Mouse (Mus musculus): ENCODE measurements around the gene Tnni2. TPM values are rescaled to one million over a fixed set of nuclear protein-coding genes. Genes with fewer than 3 reads are reported as not detected.
A peak's percentile ranks its signal among the peaks of the same experiment; 100 is the strongest.

Tnni2 gene
- total RNA-seq, 1 experiment from 2014 or later, result 18.2 TPM

- ATAC-seq (ENCODE audit: extremely low read depth, insufficient number of reproducible peaks, low FRiP score, poor library complexity, severe bottlenecking), result no peak
Observed at GRCm38 (mm10) chr7:142421826-142422225, 19.8 kb upstream of the Tnni2 start.

- no peak for ATAC-seq (ENCODE audit: extremely low read depth, insufficient number of reproducible peaks, low FRiP score, poor library complexity, severe bottlenecking)
Observed at GRCm38 (mm10) chr7:142425641-142426213, 15.9 kb upstream of the Tnni2 start.

DNA sequence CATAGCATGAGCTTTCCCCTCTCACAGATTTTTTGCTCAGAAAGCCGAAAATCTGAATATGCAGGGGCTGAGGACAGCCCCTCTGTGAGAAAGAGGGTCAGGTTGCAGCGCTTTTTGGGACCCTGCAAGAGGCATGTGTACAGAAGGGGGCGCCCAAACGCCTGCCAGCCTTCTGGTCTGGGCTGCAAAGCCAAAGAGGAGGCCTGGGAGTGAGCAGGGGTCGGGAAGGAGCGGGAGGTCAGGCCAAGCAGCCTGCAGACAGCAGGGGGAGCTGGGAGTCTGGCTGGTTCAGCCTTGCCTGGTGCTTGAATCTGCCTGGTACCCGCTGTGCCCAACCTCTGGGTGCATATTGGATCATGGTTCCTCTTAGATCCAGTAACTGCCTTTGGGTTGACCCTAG lies 13.4 kb upstream of the Tnni2 start:
- ATAC-seq (ENCODE audit: extremely low read depth, insufficient number of reproducible peaks, low FRiP score, poor library complexity, severe bottlenecking), result no peak

DNA sequence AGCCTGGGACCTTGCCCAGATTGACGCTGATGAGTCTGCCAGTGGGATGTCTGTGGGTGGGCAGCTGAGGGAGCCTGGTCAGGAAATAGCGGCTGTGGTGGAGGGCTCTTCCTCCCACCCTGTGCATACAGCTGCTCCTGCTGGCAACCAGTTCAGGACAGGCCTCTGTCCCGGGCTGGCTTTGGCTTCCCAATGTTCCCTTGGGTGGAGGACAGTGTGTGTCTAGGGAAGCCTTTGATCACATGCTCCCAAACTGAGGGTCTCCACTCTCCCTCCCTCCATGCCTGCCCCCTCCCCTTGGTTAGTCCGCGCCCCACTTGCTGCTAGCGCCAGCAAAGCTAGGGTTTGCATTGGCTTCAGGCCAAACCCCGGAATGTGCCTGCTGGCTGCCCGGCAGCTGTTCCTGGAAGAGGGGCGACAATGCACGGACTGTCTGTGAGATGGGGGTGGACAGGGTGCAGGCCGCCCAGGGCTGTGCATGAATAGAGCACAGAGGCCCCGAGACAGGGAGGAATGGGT lies 11.4 kb upstream of the Tnni2 start:
- ATAC-seq (ENCODE audit: extremely low read depth, insufficient number of reproducible peaks, low FRiP score, poor library complexity, severe bottlenecking), result no peak

DNA sequence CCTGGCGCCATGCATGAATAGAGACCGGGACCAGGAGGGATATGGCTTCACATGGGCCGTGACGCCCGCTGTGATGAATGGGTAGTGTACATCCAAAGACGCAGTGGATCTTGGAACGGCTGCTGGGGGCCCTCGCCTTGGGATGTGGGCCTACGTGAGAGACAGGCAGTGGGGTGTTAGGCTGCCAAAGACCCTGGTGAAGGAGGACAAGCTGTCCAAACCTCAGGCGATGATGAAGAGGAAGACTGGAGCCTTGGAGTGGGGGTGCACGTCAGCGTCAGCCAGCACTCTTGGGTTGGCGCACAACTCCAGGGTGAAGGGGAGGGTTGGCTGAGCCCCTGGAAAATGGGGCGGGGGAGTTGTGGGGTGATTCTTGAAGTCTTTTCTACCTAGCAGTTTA lies 10.5 kb upstream of the Tnni2 start:
- no peak for ATAC-seq (ENCODE audit: extremely low read depth, insufficient number of reproducible peaks, low FRiP score, poor library complexity, severe bottlenecking)

GRCm38 (mm10) chr7:142433623-142434022 lies 8.0 kb upstream of the Tnni2 start:
- ATAC-seq (ENCODE audit: extremely low read depth, insufficient number of reproducible peaks, low FRiP score, poor library complexity, severe bottlenecking), result no peak

GRCm38 (mm10) chr7:142434137-142434865 lies 7.3 kb upstream of the Tnni2 start, which contains the start of gene Syt8:
Gene Syt8 (plus strand): TSS chr7:142434850.
- no peak for ATAC-seq (ENCODE audit: extremely low read depth, insufficient number of reproducible peaks, low FRiP score, poor library complexity, severe bottlenecking)

DNA sequence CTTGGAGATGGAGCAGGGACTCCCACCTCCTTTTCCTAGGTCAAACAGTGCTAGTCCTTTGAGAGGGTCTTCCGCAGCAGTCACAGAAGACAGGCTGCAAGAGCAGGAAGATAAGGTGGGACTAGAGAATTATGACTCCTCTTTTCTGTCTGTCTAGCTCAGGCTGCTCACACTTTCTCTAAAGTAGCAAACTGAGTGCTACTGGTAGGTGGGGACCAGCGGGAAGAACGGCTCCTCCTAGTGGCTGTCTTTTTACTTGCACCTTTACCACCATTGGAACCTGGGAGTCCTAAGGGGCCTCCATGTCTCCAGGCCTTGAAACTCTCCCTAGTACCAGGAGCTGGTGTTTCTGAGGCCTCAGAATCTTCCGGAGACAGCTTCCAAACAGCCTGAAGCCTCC lies 6.1 kb upstream of the Tnni2 start:
- ATAC-seq (ENCODE audit: extremely low read depth, insufficient number of reproducible peaks, low FRiP score, poor library complexity, severe bottlenecking), result peak; percentile 63

GRCm38 (mm10) chr7:142437324-142437723 lies 4.3 kb upstream of the Tnni2 start:
- ATAC-seq (ENCODE audit: extremely low read depth, insufficient number of reproducible peaks, low FRiP score, poor library complexity, severe bottlenecking), result no peak

DNA sequence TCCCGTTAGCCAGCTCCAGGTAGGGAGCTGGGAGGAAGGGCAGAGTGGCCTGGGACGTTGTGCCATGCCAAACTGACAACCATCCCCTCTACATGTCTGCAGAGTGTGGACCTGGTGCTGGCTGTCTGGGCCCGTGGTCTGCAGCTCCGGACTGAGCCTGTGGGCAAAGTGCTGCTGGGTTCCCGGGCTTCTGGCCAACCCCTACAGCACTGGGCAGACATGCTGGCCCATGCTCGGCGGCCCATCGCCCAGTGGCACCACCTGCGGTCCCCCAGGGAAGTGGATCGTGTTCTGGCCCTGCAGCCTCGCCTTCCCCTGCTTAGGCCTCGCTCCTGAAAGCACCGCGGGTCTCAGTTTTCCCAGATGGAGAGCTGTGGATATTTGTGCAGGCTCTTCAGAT lies 1.6 kb upstream of the Tnni2 start:
- no peak for ATAC-seq (ENCODE audit: extremely low read depth, insufficient number of reproducible peaks, low FRiP score, poor library complexity, severe bottlenecking)

- ATAC-seq (ENCODE audit: extremely low read depth, insufficient number of reproducible peaks, low FRiP score, poor library complexity, severe bottlenecking), result peak; percentile 49; the same call in 1 of the 2 replicates
Observed at GRCm38 (mm10) chr7:142440657-142441114, 922 bp upstream of the Tnni2 start.

- peak; percentile 77 for ATAC-seq (ENCODE audit: extremely low read depth, insufficient number of reproducible peaks, low FRiP score, poor library complexity, severe bottlenecking)
Observed at GRCm38 (mm10) chr7:142442081-142442907, 686 bp downstream of the Tnni2 start.

DNA sequence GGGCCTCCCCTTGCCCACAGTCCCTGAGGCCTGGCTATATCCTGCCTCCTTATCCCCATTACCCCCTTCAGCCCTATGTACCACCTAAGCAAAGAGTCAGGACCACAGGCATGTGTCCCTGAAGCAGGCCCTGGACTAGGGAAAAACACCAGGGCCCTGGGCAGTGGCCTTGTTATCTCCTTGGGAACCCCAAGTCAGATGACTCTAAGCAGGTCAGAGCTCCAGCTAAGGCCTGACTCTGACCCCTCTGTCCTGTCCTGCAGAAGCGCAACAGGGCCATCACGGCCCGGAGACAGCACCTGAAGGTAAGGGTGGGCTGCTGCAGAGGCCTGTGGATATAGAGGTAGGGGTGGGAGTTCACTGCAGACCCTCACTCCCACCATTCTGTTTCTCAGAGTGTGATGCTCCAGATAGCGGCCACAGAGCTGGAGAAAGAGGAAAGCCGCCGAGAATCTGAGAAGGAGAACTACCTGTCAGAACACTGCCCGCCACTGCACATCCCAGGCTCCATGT lies 1.4 kb downstream of the Tnni2 start:
- no peak for ATAC-seq (ENCODE audit: extremely low read depth, insufficient number of reproducible peaks, low FRiP score, poor library complexity, severe bottlenecking)

GRCm38 (mm10) chr7:142443474-142443873 lies 1.9 kb downstream of the Tnni2 start:
- ATAC-seq (ENCODE audit: extremely low read depth, insufficient number of reproducible peaks, low FRiP score, poor library complexity, severe bottlenecking), result no peak

DNA sequence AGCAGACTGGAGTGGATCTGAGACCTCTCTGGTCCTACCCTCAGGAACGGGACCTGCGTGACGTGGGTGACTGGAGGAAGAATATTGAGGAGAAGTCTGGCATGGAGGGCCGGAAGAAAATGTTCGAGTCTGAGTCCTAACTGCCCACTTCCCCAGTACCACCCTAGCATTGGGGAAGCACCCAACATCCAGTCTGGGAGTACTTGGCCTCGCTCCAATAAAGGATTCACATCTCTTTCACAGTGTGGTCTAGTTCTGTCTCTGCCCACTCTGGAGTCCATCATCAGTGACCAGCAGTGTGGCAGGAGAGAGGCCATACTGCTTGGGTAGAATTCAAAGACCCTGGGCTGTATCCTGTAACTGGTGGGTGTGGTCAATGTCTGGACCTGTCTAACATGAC lies 2.6 kb downstream of the Tnni2 start:
- ATAC-seq (ENCODE audit: extremely low read depth, insufficient number of reproducible peaks, low FRiP score, poor library complexity, severe bottlenecking), result no peak

- no peak for ATAC-seq (ENCODE audit: extremely low read depth, insufficient number of reproducible peaks, low FRiP score, poor library complexity, severe bottlenecking)
Observed at GRCm38 (mm10) chr7:142445324-142445723, 3.7 kb downstream of the Tnni2 start.

DNA sequence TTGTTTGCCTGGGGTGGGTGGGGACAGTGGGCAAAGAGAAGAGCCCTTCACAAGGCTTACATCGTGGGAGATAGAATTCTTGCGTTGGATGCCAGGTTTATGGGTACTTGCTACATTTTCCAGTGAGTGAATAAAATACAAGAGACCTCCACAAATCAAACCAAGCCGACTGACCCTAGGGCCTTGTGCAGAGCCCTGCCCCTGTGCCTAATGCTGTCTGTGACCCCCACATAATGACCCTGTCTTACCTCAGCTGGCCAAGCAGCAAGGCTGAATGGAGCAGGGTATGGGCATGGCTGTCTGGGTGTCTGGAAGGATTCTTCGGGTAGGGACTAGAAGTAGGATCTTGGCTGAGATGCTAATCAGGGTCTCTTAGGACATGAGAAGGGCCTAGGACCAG lies 4.7 kb downstream of the Tnni2 start:
- ATAC-seq (ENCODE audit: extremely low read depth, insufficient number of reproducible peaks, low FRiP score, poor library complexity, severe bottlenecking), result no peak

- ATAC-seq (ENCODE audit: extremely low read depth, insufficient number of reproducible peaks, low FRiP score, poor library complexity, severe bottlenecking), result peak; percentile 61; the same call in 1 of the 2 replicates
Observed at GRCm38 (mm10) chr7:142449038-142449617, 7.5 kb downstream of the Tnni2 start.

GRCm38 (mm10) chr7:142454706-142455105 lies 13.1 kb downstream of the Tnni2 start:
- no peak for ATAC-seq (ENCODE audit: extremely low read depth, insufficient number of reproducible peaks, low FRiP score, poor library complexity, severe bottlenecking)

Data from neutrophil, adult 5-6 weeks (primary cell).